Mouse (Mus musculus) liver, adult 2 months (tissue): ENCODE measurements at regions not wholly inside any gene's neighbourhood (a gene's known extent, or its start where the extent isn't known, plus 50 kb on each side); places are given as distances from the start of the nearest gene placed in this dataset.

ENCODE experiments used
- DNase-seq: peaks from one replicate; pipeline ENCODE4 v3.0.0-alpha.2; 2011; ENCODE audit warnings: low read depth, low spot score; ENCODE audit errors: extremely low read depth
- H3K27ac ChIP-seq: fragments of 200-500 bp; replicated peaks from 2 replicates; pipeline ENCODE4 v1.5.1; 2012; ENCODE audit warnings: low read depth, mild to moderate bottlenecking, control low read depth, inconsistent platforms, low read length; ENCODE audit not compliant: insufficient read depth
- H3K27me3 ChIP-seq: fragments of 200-500 bp; 2 replicates; pipeline ENCODE4 v1.6.1; 2012; ENCODE audit warnings: mild to moderate bottlenecking, moderate library complexity, low read length, inconsistent platforms; ENCODE audit not compliant: control insufficient read depth, insufficient read depth
- H3K36me3 ChIP-seq: fragments of 200-500 bp; 2 replicates; pipeline ENCODE4 v1.6.1; 2012; ENCODE audit warnings: low read length, inconsistent platforms; ENCODE audit not compliant: control insufficient read depth, insufficient read depth
- H3K4me1 ChIP-seq: fragments of 200-500 bp; 2 replicates; pipeline ENCODE4 v1.6.1; 2011; ENCODE audit warnings: low read length; ENCODE audit not compliant: control insufficient read depth, insufficient read depth
- H3K4me3 ChIP-seq: fragments of 200-500 bp; 2 replicates; pipeline ENCODE4 v1.5.1; 2011; ENCODE audit warnings: low read depth, mild to moderate bottlenecking, control low read depth, low read length, moderate library complexity; ENCODE audit not compliant: insufficient read depth
- H3K79me2 ChIP-seq: fragments of 200-500 bp; 2 replicates; pipeline ENCODE4 v1.6.1; 2012; ENCODE audit warnings: inconsistent platforms, mild to moderate bottlenecking, low read length, moderate library complexity; ENCODE audit not compliant: control insufficient read depth, insufficient read depth
- H3K9ac ChIP-seq: fragments of 200-500 bp; 2 replicates; pipeline ENCODE4 v1.6.1; 2012; ENCODE audit warnings: low read depth, mild to moderate bottlenecking, control low read depth, inconsistent platforms, low read length
- CTCF ChIP-seq: fragments of 200-500 bp; IDR thresholded peaks from 2 replicates; pipeline ENCODE4 v1.5.1; 2011; ENCODE audit warnings: low read depth, low read length, control low read depth
- POLR2A ChIP-seq: fragments of 200-500 bp; IDR thresholded peaks from 2 replicates; pipeline ENCODE4 v1.6.1; 2011; ENCODE audit warnings: low read length, control low read depth; ENCODE audit not compliant: insufficient read depth; ENCODE audit errors: extremely low read depth
- WGBS: fragments of 180-500 bp; shearing (Covaris S2); methylation state at CpG from one replicate; pipeline ENCODE4 v1.1.7; 2018; 5-methylcytosine and 5-hydroxymethylcytosine counted together

GRCm38 (mm10) chr9:27568372-27569053 is 171.9 kb downstream of the Spata19 start:
- no peak for DNase-seq
- no peak overlapping the region for H3K4me3 ChIP-seq
- 80% methylated on average over 8 of the region's 8 CpGs for WGBS
- no peaks in the 10 kb centered on the region for H3K36me3 ChIP-seq
- H3K79me2 ChIP-seq: no peaks in the 10 kb centered on the region
- TF ChIP-seq POLR2A: no peak
- no peak for TF ChIP-seq CTCF
- H3K27me3 ChIP-seq: no peaks in the 10 kb centered on the region
- H3K9ac ChIP-seq: no peak overlapping the region
- H3K4me1 ChIP-seq: no peaks in the 10 kb centered on the region
- H3K27ac ChIP-seq: no peak overlapping the region

GRCm38 (mm10) chr9:27569054-27569387 is 172.4 kb downstream of the Spata19 start:
- TF ChIP-seq CTCF: no peak
- TF ChIP-seq POLR2A: no peak
- 87% methylated on average over 7 of the region's 7 CpGs for WGBS
- H3K36me3 ChIP-seq: no peaks in the 10 kb centered on the region
- H3K27ac ChIP-seq: no peak overlapping the region
- no peaks in the 10 kb centered on the region for H3K4me1 ChIP-seq
- no peak for DNase-seq
- no peak overlapping the region for H3K9ac ChIP-seq
- no peaks in the 10 kb centered on the region for H3K27me3 ChIP-seq
- no peaks in the 10 kb centered on the region for H3K79me2 ChIP-seq
- no peak overlapping the region for H3K4me3 ChIP-seq

GRCm38 (mm10) chr9:27617096-27617839 is 173.3 kb upstream of the Opcml start:
- no peaks in the 10 kb centered on the region for H3K36me3 ChIP-seq
- WGBS: 51% methylated on average over 7 of the region's 7 CpGs

GRCm38 (mm10) chr9:27634901-27635300 is 155.7 kb upstream of the Opcml start:
- Histone ChIP-seq H3K27me3 (no peaks in the 10 kb centered on the region), H3K9ac (no peak overlapping the region), H3K79me2 (no peaks in the 10 kb centered on the region), H3K4me3 (no peak overlapping the region), H3K27ac (no peak overlapping the region), H3K4me1 (no peaks in the 10 kb centered on the region), H3K36me3 (no peaks in the 10 kb centered on the region)
- no peak for TF ChIP-seq POLR2A
- TF ChIP-seq CTCF: no peak
- no peak for DNase-seq
- WGBS: 64% methylated on average over 6 of the region's 6 CpGs

More at GRCm38 (mm10) chr9:27617096-27617839, 173.3 kb upstream of the Opcml start:
- Histone ChIP-seq H3K27me3 (no peaks in the 10 kb centered on the region), H3K27ac (no peak overlapping the region), H3K79me2 (no peaks in the 10 kb centered on the region), H3K9ac (no peak overlapping the region), H3K4me3 (no peak overlapping the region), H3K4me1 (no peaks in the 10 kb centered on the region)
- no peak for TF ChIP-seq POLR2A
- TF ChIP-seq CTCF: no peak
- DNase-seq: no peak

DNA sequence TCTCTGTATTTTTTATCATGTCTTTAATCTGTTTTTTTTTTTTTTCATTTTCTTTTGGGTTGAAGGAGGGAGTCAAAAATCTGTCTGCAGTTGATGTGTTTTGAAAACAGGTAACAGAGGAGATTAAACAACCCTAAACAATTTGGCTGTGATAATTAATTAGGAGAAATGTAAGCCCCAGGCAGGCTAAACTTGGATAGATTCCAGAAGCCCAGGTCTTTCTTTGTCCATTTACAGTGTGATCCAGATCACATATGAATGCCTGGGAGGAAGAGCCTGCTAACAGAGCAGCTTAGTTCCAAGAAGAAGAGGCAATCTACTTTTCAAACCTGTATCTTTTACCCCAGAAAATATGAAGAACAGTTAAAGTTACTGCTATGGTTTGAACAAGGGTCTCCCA is 150.0 kb upstream of the Opcml start:
- no peaks in the 10 kb centered on the region for H3K4me1 ChIP-seq
- H3K36me3 ChIP-seq: no peaks in the 10 kb centered on the region
- DNase-seq: no peak
- no peak overlapping the region for H3K9ac ChIP-seq
- H3K27ac ChIP-seq: no peak overlapping the region
- no peaks in the 10 kb centered on the region for H3K27me3 ChIP-seq
- H3K79me2 ChIP-seq: no peaks in the 10 kb centered on the region
- TF ChIP-seq POLR2A (no peak), CTCF (no peak)
- H3K4me3 ChIP-seq: no peak overlapping the region

DNA sequence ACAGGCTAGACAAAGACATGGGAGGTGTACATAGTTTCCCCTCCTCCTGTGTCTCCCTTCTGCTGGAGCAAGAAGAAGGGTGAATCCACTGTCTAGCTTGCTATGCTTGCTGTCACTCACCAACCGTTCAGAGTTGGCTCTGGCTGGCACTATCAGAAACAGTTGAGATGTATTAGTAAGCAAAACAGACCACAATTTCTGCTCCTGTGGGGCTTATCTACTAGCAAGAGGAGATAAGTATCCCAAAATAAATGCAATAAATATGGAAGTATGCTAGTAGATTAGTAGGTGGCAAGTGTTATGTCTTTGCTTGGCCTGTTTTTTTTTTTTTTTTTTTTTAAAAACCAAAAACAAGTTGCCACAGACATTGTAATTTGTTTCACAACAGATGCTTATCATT is 147.3 kb upstream of the Opcml start:
- no peak for DNase-seq
- Histone ChIP-seq H3K79me2 (no peaks in the 10 kb centered on the region), H3K9ac (no peak overlapping the region), H3K27me3 (no peaks in the 10 kb centered on the region), H3K4me1 (no peaks in the 10 kb centered on the region), H3K4me3 (no peak overlapping the region), H3K36me3 (no peaks in the 10 kb centered on the region), H3K27ac (no peak overlapping the region)
- TF ChIP-seq CTCF: no peak
- no peak for TF ChIP-seq POLR2A
- WGBS: 56% methylated on average over 1 of the region's 1 CpGs
